Mouse (Mus musculus) cerebellum, adult 2 months (tissue): Measurements from ENCODE around the gene Itga1. TPM values are rescaled to one million over a fixed set of nuclear protein-coding genes. Genes with fewer than 3 reads are reported as not detected.

ENCODE experiments used
- DNase-seq, 2 experiments: peaks; one replicate each; pipeline ENCODE4 v3.0.0; 2021
- H3K27ac ChIP-seq: fragments of 200-500 bp; 2 replicates; pipeline ENCODE4 v1.5.1; 2012; ENCODE audit warnings: low read length, control low read depth, inconsistent platforms; ENCODE audit not compliant: insufficient read depth
- H3K27me3 ChIP-seq: fragments of 200-500 bp; 2 replicates; pipeline ENCODE4 v1.6.1; 2012; ENCODE audit warnings: inconsistent platforms, mild to moderate bottlenecking, low read length, moderate library complexity; ENCODE audit not compliant: control insufficient read depth, insufficient read depth
- H3K4me1 ChIP-seq: fragments of 200-500 bp; 2 replicates; pipeline ENCODE4 v1.6.1; 2011; ENCODE audit warnings: low read length; ENCODE audit not compliant: control insufficient read depth, insufficient read depth
- H3K4me3 ChIP-seq: fragments of 200-500 bp; replicated peaks from 2 replicates; pipeline ENCODE3; 2011; ENCODE audit warnings: mild to moderate bottlenecking, low read depth, low read length, control low read depth; ENCODE audit not compliant: insufficient read depth
- CTCF ChIP-seq: fragments of 200-500 bp; IDR thresholded peaks from 2 replicates; pipeline ENCODE4 v1.5.1; 2011; ENCODE audit warnings: low read depth, mild to moderate bottlenecking, control low read depth, low read length, moderate library complexity, borderline replicate concordance; ENCODE audit not compliant: insufficient read depth
- POLR2A ChIP-seq: fragments of 200-500 bp; IDR thresholded peaks from 2 replicates; pipeline ENCODE4 v1.6.1; 2011; ENCODE audit warnings: low read length, control low read depth, borderline replicate concordance; ENCODE audit not compliant: insufficient read depth
- WGBS: fragments of 180-500 bp; shearing (Covaris S2); methylation state at CpG from one replicate; pipeline ENCODE4 v1.1.7; 2018; 5-methylcytosine and 5-hydroxymethylcytosine counted together
- polyA plus RNA-seq: library from polyadenylated mRNA; depleted of rRNA; stranded (reverse); fragments of >200 nt; gene quantifications from 2 replicates; pipeline ENCODE4 v1.2.3, GENCODE M21; 2012

The Itga1 gene
- polyA plus RNA-seq, 1 experiment: 2.6 TPM

DNA sequence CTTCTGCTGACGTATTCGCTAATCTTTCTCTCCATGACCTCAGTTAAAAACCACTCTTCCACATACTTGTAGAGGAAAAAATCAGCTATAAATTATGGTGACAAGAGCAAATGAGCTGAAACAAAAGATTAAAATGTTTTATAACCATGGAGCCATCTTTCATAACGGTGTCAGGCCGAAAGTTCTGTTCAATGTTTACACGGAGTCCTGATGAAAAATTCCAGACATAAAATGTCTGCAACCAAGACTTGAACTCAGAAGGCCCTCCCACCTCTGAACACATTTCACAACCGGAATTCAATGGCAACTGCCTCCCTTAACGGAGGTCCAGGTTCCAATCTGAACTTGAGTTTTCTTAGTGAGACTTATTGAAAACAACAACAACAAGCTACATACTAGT lies 19.4 kb downstream of the Itga1 start:
- TF ChIP-seq POLR2A: no peak
- TF ChIP-seq CTCF: no peak
- H3K4me3 ChIP-seq: no peak overlapping the region
- no peaks in the 10 kb centered on the region for H3K27me3 ChIP-seq
- no peaks in the 10 kb centered on the region for H3K4me1 ChIP-seq
- DNase-seq: no peak
- no peak overlapping the region for H3K27ac ChIP-seq
- WGBS: 91% methylated on average over 7 of the region's 7 CpGs

DNA sequence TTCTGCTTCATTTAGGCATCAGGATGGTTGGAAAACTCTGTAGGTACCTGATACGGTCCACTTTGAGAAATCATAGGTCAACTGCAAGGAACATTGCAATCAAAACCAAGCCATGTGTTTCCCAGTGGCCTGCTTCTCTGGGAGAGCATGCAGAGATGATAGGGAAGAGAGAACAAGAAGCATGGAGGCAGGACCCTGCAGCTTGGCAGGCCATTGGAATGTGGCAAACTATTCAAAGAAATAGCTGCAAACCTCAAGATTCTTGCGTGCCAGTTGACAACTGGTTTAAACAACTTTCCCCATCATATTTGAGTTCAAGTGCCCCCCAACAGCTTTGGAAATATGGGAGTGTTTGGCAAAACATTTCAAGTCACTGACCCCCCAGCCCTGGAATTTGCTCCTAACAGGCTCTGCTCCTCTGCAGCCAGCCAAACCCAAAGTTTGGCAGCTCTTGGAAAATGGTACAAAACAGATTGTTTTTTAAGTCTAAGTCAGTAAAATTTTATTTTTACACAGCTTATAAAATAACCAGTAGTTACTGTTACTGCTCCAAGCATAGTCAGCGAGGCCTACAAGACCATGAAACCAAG lies 21.7 kb downstream of the Itga1 start:
- no peak overlapping the region for H3K27ac ChIP-seq
- H3K27me3 ChIP-seq: no peaks in the 10 kb centered on the region
- no peak for DNase-seq
- H3K4me3 ChIP-seq: no peak overlapping the region
- no peaks in the 10 kb centered on the region for H3K4me1 ChIP-seq
- 87% methylated on average over 3 of the region's 3 CpGs for WGBS
- TF ChIP-seq CTCF (no peak), POLR2A (no peak)

GRCm38 (mm10) chr13:115078997-115079685 lies 22.6 kb downstream of the Itga1 start:
- DNase-seq: no peak
- H3K27ac ChIP-seq: no peak overlapping the region
- 51% methylated on average over 6 of the region's 6 CpGs for WGBS

GRCm38 (mm10) chr13:115077346-115078134 lies 24.2 kb downstream of the Itga1 start:
- 88% methylated on average over 9 of the region's 9 CpGs for WGBS
- Histone ChIP-seq H3K4me3 (no peak overlapping the region), H3K4me1 (no peaks in the 10 kb centered on the region), H3K27ac (no peak overlapping the region), H3K27me3 (no peaks in the 10 kb centered on the region)
- DNase-seq: no peak
- no peak for TF ChIP-seq POLR2A
- TF ChIP-seq CTCF: no peak

More at GRCm38 (mm10) chr13:115078997-115079685, 22.6 kb downstream of the Itga1 start:
- no peaks in the 10 kb centered on the region for H3K27me3 ChIP-seq
- H3K4me3 ChIP-seq: no peak overlapping the region
- no peak for TF ChIP-seq CTCF
- TF ChIP-seq POLR2A: no peak
- H3K4me1 ChIP-seq: no peaks in the 10 kb centered on the region

DNA sequence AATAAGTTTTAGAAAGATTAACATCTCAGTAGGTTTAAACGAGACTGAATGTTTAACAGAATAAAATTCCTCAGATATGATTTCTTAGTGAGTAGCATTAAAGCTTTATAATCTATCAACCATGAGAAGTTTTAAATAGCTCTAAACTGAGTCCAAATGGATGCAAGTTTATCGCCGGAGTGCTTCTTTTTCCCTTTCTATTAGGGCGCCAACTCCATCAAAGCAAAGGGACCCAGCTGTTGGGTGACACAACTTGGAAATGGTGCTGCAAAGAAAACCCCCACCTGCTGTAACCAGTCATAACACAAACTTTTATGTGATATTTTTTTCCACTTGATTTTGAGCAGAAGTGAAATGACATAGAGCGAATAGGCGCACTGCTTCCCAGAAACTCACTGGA lies 29.4 kb downstream of the Itga1 start:
- WGBS: 90% methylated on average over 6 of the region's 6 CpGs
- TF ChIP-seq POLR2A: no peak
- no peak for TF ChIP-seq CTCF
- Histone ChIP-seq H3K27me3 (no peaks in the 10 kb centered on the region), H3K27ac (no peak overlapping the region), H3K4me1 (no peaks in the 10 kb centered on the region), H3K4me3 (no peak overlapping the region)
- no peak for DNase-seq

- Histone ChIP-seq H3K4me1 (no peaks in the 10 kb centered on the region), H3K27me3 (no peaks in the 10 kb centered on the region), H3K27ac (no peak overlapping the region), H3K4me3 (no peak overlapping the region)
- 88% methylated on average over 3 of the region's 3 CpGs for whole genome bisulfite sequencing
- DNase-seq: no peak
- no peak for TF ChIP-seq CTCF
These were observed 30.3 kb downstream of the Itga1 start for GRCm38 (mm10) chr13:115071431-115071830.

DNA sequence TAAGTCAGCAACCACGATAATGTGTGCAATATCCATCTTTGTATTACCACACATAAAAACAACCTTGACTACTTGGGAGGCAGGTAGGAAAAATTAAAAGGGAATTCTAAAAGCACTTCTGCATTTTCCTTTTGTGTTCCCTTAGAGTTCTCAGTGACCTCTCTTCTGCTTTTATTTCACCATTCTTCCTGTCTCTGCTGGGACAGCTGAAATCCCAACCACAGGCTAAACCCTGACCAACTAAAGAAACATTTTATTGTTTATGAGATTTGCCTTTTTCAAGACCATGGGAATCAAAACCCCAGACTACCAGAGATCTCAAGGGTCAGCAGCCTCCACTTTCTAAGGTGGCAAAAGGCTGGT lies 33.8 kb downstream of the Itga1 start:
- Histone ChIP-seq H3K27me3 (no peaks in the 10 kb centered on the region; the same call in 1 of the 2 replicates), H3K4me3 (no peak overlapping the region), H3K27ac (no peak overlapping the region), H3K4me1 (no peaks in the 10 kb centered on the region)
- DNase-seq: no peak
- TF ChIP-seq POLR2A (no peak), CTCF (no peak)
- 100% methylated on average over 1 of the region's 1 CpGs for WGBS

- no peak for TF ChIP-seq POLR2A
- no peak for TF ChIP-seq CTCF
- no peak for DNase-seq
- 93% methylated on average over 4 of the region's 4 CpGs for WGBS
- H3K4me3 ChIP-seq: no peak overlapping the region
- H3K27me3 ChIP-seq: no peaks in the 10 kb centered on the region; the same call in 1 of the 2 replicates
- no peak overlapping the region for H3K27ac ChIP-seq
- no peaks in the 10 kb centered on the region for H3K4me1 ChIP-seq
These were observed 34.3 kb downstream of the Itga1 start for GRCm38 (mm10) chr13:115067324-115067967.
